Mouse (Mus musculus) testis, postnatal 14 days (tissue): ENCODE results near the gene Dhdh.
A peak's percentile ranks its signal among the peaks of the same experiment; 100 is the strongest.
"Not testable (repeated sequence)": the region's sequence is repeated elsewhere in the genome, so short reads cannot be mapped to it uniquely, and the experiment has no call there.

Source experiments
- DNase-seq: peaks from one replicate; pipeline ENCODE4 v3.0.0; 2021; ENCODE audit warnings: low spot score

The Dhdh gene

GRCm38 (mm10) chr7:45475291-45475969 is 13.2 kb downstream of the Dhdh start:
- DNase-seq, result no peak

- no peak for DNase-seq
Observed at GRCm38 (mm10) chr7:45470869-45471268, 17.7 kb downstream of the Dhdh start.

DNA sequence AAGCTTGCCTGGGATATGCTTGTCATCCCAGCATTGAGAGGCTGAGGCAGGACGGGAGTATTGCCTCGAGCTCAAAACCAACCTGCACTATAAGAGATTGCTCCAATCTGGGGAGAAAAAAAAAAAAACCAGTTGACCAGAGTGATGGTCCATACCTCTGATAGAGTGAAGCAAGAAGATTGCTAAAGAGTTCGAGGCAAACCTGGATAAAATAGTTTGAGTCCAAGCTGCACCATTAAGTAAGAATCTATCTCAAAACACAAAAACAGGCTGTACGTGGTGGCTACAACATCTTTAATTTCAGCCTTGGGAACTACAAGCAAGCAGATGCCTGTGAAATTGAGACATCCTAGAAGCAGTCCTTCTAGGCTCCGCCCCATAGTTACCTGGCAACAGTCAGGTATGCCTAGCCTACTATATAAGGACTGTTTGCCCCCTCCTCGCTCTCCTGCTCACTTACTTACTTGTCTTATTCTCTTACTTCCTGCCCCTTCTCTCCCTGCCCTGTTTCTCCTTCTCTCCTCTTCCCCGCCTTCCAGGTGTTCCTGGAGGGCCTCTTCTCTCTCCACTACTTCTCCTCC is 21.4 kb downstream of the Dhdh start:
- no peak for DNase-seq

DNA sequence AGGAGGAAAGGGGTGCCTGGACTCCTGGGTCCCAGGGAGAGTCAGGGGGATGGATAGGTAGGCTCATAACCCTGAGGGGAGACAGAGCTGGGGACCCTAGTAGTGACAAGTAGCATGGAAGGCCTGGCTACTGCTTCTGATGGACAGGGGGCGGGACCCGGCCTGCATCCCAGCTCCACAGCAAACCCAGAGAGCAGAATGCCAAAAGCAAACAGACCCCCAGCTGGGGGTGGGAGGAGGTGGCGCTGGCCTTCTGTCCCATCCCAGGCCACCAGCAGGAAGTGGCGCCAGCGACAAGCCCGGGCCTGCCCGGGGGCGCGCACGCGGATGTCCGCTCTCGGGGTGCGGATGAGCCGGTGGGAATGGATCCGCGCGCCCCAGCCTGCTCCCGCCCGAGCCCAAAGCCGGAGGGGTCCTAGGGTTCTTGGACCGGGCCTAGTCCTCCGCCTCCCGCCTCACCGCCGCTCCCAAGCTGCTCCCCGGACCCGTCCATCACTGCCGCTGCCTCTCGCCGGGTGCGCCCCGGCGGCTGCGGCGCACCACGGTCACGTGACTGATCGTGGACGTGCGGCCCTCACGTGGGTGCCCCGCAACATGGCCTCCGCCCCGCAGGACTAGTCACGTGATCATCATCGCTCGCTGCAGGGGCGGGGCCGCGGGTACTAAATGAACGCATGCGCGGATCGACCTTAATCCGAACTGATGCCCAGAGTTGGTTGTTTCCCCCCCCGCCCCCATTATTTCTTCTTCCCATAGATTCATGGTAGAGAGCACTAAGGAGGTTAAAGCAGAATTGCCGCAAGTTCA is 22.1 kb downstream of the Dhdh start, which contains the start of gene Bax:
Bax (minus strand) TSS at position 616 of the 807 bp plus-strand sequence.
- DNase-seq, result peak; percentile 92

DNA sequence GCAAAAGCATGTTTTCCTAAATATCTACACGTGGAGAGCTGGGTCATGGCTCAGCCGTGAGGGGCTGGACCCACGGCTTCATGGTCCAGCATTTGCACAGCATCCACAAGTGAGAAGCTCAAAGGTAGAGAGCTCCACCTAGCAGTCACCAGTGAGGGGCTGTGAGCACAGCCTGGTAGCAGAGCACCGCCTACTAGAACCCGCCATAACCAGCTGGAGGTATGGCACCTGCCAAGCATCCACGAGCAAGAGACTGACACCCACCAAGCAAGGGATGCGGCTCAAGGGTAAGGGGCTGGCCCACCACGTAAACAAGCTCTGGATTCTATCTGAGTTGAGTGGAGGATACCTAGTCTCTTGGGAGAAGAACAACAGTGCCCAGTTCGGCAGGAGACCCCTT is 23.1 kb downstream of the Dhdh start:
- no peak for DNase-seq

GRCm38 (mm10) chr7:45465112-45465511 is 23.5 kb downstream of the Dhdh start:
- no peak for DNase-seq

DNA sequence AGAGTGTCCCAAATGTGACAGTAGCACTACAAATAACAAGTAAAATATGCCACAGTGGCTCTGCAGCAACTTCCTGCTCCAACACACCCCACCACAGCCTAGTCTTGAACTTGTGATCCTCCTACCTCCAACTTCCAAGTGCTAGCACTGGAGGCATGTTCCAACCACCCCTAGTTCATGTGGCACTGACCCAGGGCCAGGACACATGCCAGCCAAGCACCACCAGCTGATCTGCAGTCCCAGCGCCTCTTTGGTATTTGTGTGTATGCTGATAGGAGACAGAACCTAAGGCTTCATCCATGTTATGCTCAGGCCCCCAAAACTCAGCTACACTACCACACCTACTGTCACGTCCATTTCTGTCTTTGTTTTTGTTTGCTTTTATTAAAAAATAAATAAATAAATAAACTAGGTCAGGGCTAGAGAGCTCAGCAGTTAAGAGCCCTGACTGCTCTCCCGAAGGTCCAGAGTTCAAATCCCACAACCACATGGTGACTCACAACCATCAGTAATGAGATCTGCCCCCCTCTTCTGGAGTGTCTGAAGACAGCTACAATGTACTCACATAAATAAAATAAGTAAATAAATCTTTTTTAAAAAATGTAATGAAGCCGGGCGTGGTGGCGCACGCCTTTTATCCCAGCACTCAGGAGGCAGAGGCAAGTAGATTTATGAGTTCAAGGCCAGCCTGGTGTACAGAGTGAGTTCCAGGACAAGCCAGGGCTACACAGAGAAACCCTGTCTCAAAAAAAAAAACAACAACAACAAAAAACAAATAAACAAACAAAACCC is 24.4 kb downstream of the Dhdh start:
- DNase-seq, result no peak

- DNase-seq, result not testable (repeated sequence)
Observed at GRCm38 (mm10) chr7:45462868-45463267, 25.7 kb downstream of the Dhdh start.

- DNase-seq, result no peak
Observed at GRCm38 (mm10) chr7:45462325-45462724, 26.3 kb downstream of the Dhdh start.

GRCm38 (mm10) chr7:45461781-45462180 is 26.8 kb downstream of the Dhdh start:
- peak; percentile 40 for DNase-seq

GRCm38 (mm10) chr7:45461326-45461725 is 27.3 kb downstream of the Dhdh start:
- peak; percentile 40 for DNase-seq

- peak; percentile 63 for DNase-seq
Observed at GRCm38 (mm10) chr7:45460860-45461314, 27.7 kb downstream of the Dhdh start.

GRCm38 (mm10) chr7:45460377-45460776 is 28.2 kb downstream of the Dhdh start:
- DNase-seq, result no peak

DNA sequence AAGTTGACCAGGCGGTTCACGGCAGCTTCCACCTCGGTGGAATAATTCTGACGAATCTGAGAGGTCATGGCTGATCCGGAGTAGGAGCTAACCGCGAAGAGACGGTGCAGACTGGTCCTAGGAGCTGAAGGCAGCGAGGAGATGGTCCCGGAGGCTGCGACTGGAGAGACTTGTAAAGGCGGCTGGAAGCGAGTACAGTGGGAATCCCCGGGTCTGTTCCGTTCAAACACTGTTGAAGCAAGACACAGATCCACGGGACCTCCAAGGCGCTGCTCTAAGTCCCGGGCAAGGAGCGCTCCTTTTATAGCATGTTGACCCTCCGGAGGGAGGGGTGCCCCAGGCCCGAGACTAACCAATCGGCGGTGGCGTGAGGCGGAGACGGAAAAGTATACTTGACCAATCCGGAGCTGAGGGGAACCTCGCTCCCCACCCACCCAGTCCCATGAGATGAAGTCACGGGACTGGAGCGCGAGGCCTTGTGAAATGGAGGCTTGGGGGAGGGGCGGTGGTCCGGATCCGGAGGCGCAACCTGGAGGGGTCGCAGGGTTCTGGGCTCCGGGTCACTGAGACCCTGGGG is 29.0 kb downstream of the Dhdh start, which contains the start of gene Ftl1:
Ftl1 (minus strand) TSS at position 321 of the 577 bp plus-strand sequence.
- DNase-seq, result peak; percentile 95

DNA sequence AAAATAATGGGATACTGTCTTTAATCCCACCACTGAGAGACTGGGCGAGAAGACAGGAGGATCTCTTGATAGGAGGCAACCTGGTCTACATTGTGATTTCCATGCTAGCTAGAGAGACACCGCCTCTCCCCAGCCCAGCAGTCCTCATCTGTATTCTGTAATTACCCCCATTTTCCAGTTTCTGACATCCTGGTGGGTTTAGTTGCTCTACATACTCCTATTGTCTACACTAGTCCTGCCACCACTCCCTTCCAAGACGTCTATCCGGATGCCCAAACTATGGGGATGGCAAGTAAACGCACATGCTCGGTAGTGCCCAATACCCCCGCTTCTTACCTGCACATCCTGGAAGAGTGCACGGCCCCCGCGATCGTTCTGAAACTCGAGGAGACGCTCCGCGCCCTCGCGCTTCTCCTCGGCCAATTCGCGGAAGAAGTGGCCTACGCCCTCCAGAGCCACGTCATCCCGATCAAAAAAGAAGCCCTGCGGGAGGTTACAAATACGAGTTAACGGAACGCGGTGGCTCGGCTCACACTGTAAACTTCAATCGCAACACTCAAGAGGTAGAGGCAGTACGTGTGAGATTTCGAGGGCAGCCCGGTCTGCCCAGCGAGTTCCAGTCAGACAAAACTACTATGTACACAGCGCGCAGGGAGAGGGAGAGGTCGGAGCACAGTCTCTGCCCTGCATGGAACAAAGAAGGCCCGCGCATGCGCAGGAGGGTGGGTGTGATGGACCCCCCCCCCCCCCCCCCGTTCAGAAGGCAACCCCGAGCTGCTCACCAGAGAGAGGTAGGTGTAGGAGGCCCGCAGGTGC is 29.6 kb downstream of the Dhdh start:
- peak; percentile 79 for DNase-seq

- no peak for DNase-seq
Observed at GRCm38 (mm10) chr7:45457204-45458060, 31.2 kb downstream of the Dhdh start.

GRCm38 (mm10) chr7:45456721-45457203 is 31.8 kb downstream of the Dhdh start:
- no peak for DNase-seq

DNA sequence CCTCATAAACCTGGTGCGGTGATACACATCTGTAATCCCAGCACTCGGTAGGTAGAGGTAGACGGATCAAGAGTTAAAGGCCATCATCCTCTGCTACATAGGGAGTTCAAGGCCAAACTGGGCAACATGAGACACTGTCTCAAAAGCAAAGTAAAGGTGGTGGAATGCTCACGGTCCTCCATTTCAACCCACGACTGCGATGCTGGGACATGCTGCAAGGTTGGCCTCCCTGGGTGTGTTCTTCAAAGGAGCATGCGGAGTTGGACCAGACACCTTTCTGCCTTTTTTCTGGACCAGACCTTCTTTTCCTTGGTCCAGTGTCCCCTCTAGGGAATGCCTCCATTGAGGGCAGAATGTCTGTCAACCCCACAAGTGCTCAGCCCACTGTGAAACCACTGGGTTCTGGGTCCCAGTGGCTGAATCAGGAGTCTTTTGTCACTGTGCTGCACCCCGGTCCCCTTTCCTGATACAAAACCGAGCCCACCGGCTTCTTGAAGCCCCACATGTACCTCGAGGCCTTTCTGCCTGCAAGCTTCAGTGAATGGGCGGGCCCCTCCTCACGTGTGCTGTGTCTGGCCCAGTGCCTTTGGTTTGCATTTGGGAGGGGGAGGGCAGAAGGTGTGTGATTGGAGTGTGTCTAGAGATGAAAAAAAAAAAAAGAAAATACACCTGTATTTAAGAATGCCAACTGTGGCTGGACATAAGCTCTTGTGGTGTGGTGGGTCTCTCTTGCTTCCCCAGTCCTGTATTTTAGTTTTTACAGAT is 32.5 kb downstream of the Dhdh start:
- no peak for DNase-seq

DNA sequence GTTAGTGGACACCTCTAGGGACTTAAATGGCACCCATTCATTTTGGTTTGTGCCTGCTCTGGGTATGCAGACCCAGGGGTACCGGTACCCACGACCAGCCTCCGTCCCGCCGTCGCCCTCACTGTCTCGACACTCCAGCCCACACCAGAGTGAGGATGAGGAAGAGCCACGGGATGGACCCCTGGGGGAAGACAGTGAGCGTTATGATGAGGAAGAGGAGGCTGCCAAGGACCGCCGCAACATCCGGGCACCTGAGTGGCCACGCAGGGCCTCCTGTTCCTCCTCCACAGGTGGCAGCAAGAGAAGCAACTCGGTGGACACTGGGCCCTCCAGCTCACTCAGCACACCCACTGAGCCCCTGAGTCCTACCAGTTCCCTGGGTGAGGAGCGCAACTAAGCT is 33.6 kb downstream of the Dhdh start:
- no peak for DNase-seq
